Mouse (Mus musculus) G1E (cell line): Measurements from ENCODE around the gene Dop1b.

Experiments
- CTCF ChIP-seq: IDR thresholded peaks from 2 replicates; pipeline ENCODE4 v1.5.1; 2012; ENCODE audit warnings: low read depth, low read length, inconsistent platforms, mixed read lengths
- GATA1 ChIP-seq: IDR thresholded peaks from 2 replicates; pipeline ENCODE4 v1.6.1; 2012; ENCODE audit warnings: borderline replicate concordance, low read length, inconsistent platforms, mixed read lengths
- POLR2AphosphoS5 ChIP-seq: IDR thresholded peaks from 2 replicates; pipeline ENCODE4 v1.6.1; 2012; ENCODE audit warnings: low read depth, low read length, inconsistent platforms; ENCODE audit not compliant: insufficient replicate concordance
- TAL1 ChIP-seq: conservative IDR thresholded peaks from 2 replicates; pipeline ENCODE4 v1.6.1; 2012; ENCODE audit warnings: low read depth, low read length, inconsistent platforms, mixed read lengths

DNA sequence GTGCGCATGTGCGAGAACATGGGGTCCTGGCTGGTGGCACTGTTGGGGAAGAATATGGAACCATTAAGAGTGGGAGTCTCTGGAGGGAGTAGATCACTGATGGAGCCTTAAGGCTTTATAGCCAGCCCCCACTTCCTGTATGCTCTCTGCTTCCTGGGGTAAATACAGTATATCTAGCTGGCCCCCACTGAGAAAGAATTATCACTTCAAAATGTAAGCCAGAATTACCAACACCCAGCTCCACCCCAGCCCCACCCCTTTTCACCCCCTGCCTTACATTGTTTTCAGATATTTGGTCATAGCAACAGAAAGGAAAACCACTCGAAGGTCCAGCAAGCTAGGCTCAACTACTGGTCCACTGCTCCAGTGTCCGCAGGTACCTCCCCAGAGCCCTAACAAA, 76.7 kb downstream of the Dop1b start:
- TF ChIP-seq TAL1: no peak
- no peak for TF ChIP-seq CTCF
- no peak for TF ChIP-seq GATA1
- no peak for TF ChIP-seq POLR2AphosphoS5
